Mouse (Mus musculus) C2C12 (cell line): Measurements from ENCODE around the gene Mapk3.

Experiments used
- CEBPB ChIP-seq: IDR thresholded peaks from one replicate; pipeline ENCODE4 v1.6.1; 2011; ENCODE audit warnings: low read depth, mild to moderate bottlenecking, control low read depth, moderate library complexity
- CTCF ChIP-seq: IDR thresholded peaks from one replicate; pipeline ENCODE4 v1.5.1; 2011; ENCODE audit not compliant: control insufficient read depth, insufficient read depth, insufficient read length
- MAX ChIP-seq: IDR thresholded peaks from one replicate; pipeline ENCODE4 v1.6.1; 2011; ENCODE audit warnings: mild to moderate bottlenecking, control low read depth
- MYOD1 ChIP-seq: IDR thresholded peaks from one replicate; pipeline ENCODE4 v1.6.1; 2011; ENCODE audit warnings: low read depth; ENCODE audit not compliant: control insufficient read depth, insufficient read length
- MYOG ChIP-seq: IDR thresholded peaks from one replicate; pipeline ENCODE4 v1.6.1; 2011; ENCODE audit not compliant: control insufficient read depth, insufficient read length; ENCODE audit errors: extremely low read depth
- USF1 ChIP-seq: IDR thresholded peaks from one replicate; pipeline ENCODE4 v1.6.1; 2011; ENCODE audit warnings: low read depth, mild to moderate bottlenecking, control low read depth, moderate library complexity

- TF ChIP-seq MAX, result no peak
- TF ChIP-seq CTCF, result peak; percentile 39
- no peak for TF ChIP-seq USF1
- no peak for TF ChIP-seq MYOG
- TF ChIP-seq CEBPB, result no peak
- no peak for TF ChIP-seq MYOD1
Measured at GRCm38 (mm10) chr7:126754866-126755265, 4.5 kb upstream of the Mapk3 start.
